Mouse (Mus musculus): ENCODE measurements at regions not wholly inside any gene's neighbourhood (a gene's known extent, or its start where the extent isn't known, plus 50 kb on each side); places are given as distances from the start of the nearest gene placed in this dataset.

GRCm38 (mm10) chr3:48579971-48580370, 1177.2 kb downstream of the Pcdh18 start:
- H3K9me3 ChIP-seq (ENCODE audit: control insufficient read depth, low read length), result no peaks in the 10 kb centered on the region
- DNase-seq (ENCODE audit: low spot score) (no peak), ATAC-seq (ENCODE audit: insufficient read depth, low FRiP score, low TSS enrichment) (no peak)
- WGBS, result 90% methylated on average over 2 of the region's 2 CpGs
- no peaks in the 10 kb centered on the region for H3K4me1 ChIP-seq (ENCODE audit: control insufficient read depth, insufficient read depth, low read length)
- H3K27ac ChIP-seq (ENCODE audit: low read depth, low read length), result no peak overlapping the region
- H3K27me3 ChIP-seq (ENCODE audit: control insufficient read depth, insufficient read depth, low read length), result no peaks in the 10 kb centered on the region
- no peak overlapping the region for H3K4me2 ChIP-seq (ENCODE audit: low read depth)
- no peak overlapping the region for H3K9ac ChIP-seq (ENCODE audit: low read length)
- no peaks in the 10 kb centered on the region for H3K36me3 ChIP-seq (ENCODE audit: control insufficient read depth, insufficient read depth, low read length)
- no peak overlapping the region for H3K4me3 ChIP-seq (ENCODE audit: low read depth, low read length)

- Histone ChIP-seq H3K9me3 (ENCODE audit: control insufficient read depth, low read length) (no peaks in the 10 kb centered on the region), H3K4me1 (ENCODE audit: control insufficient read depth, insufficient read depth, low read length) (no peaks in the 10 kb centered on the region)
- 81% methylated on average over 1 of the region's 1 CpGs for WGBS
These were observed 1177.9 kb downstream of the Pcdh18 start for GRCm38 (mm10) chr3:48579229-48579628.

GRCm38 (mm10) chr3:48546669-48547068, 1210.5 kb downstream of the Pcdh18 start:
- ATAC-seq (ENCODE audit: insufficient read depth, low FRiP score, low TSS enrichment), result no peak
- WGBS, result 92% methylated on average over 1 of the region's 1 CpGs

More at GRCm38 (mm10) chr3:48579229-48579628, 1177.9 kb downstream of the Pcdh18 start:
- Histone ChIP-seq H3K4me2 (ENCODE audit: low read depth) (no peak overlapping the region), H3K27me3 (ENCODE audit: control insufficient read depth, insufficient read depth, low read length) (no peaks in the 10 kb centered on the region), H3K36me3 (ENCODE audit: control insufficient read depth, insufficient read depth, low read length) (no peaks in the 10 kb centered on the region), H3K9ac (ENCODE audit: low read length) (no peak overlapping the region), H3K27ac (ENCODE audit: low read depth, low read length) (no peak overlapping the region), H3K4me3 (ENCODE audit: low read depth, low read length) (no peak overlapping the region)
- ATAC-seq (ENCODE audit: insufficient read depth, low FRiP score, low TSS enrichment) (no peak), DNase-seq (ENCODE audit: low spot score) (no peak)

GRCm38 (mm10) chr3:48515009-48515408, 1242.1 kb downstream of the Pcdh18 start:
- 22% methylated on average over 3 of the region's 3 CpGs for WGBS
- Histone ChIP-seq H3K36me3 (ENCODE audit: control insufficient read depth, insufficient read depth, low read length) (no peaks in the 10 kb centered on the region), H3K27ac (ENCODE audit: low read depth, low read length) (no peak overlapping the region), H3K9me3 (ENCODE audit: control insufficient read depth, low read length) (no peaks in the 10 kb centered on the region), H3K27me3 (ENCODE audit: control insufficient read depth, insufficient read depth, low read length) (no peaks in the 10 kb centered on the region), H3K9ac (ENCODE audit: low read length) (no peak overlapping the region), H3K4me1 (ENCODE audit: control insufficient read depth, insufficient read depth, low read length) (no peaks in the 10 kb centered on the region), H3K4me3 (ENCODE audit: low read depth, low read length) (no peak overlapping the region), H3K4me2 (ENCODE audit: low read depth) (no peak overlapping the region)
- no peak for ATAC-seq (ENCODE audit: insufficient read depth, low FRiP score, low TSS enrichment)
- DNase-seq (ENCODE audit: low spot score), result no peak

More at GRCm38 (mm10) chr3:48546669-48547068, 1210.5 kb downstream of the Pcdh18 start:
- no peak for DNase-seq (ENCODE audit: low spot score)
- Histone ChIP-seq H3K4me2 (ENCODE audit: low read depth) (no peak overlapping the region), H3K4me3 (ENCODE audit: low read depth, low read length) (no peak overlapping the region), H3K36me3 (ENCODE audit: control insufficient read depth, insufficient read depth, low read length) (no peaks in the 10 kb centered on the region), H3K27me3 (ENCODE audit: control insufficient read depth, insufficient read depth, low read length) (no peaks in the 10 kb centered on the region), H3K9me3 (ENCODE audit: control insufficient read depth, low read length) (no peaks in the 10 kb centered on the region), H3K9ac (ENCODE audit: low read length) (no peak overlapping the region), H3K4me1 (ENCODE audit: control insufficient read depth, insufficient read depth, low read length) (no peaks in the 10 kb centered on the region), H3K27ac (ENCODE audit: low read depth, low read length) (no peak overlapping the region)

- Histone ChIP-seq H3K4me3 (ENCODE audit: low read depth, low read length) (no peak overlapping the region), H3K9ac (ENCODE audit: low read length) (no peak overlapping the region), H3K27ac (ENCODE audit: low read depth, low read length) (no peak overlapping the region), H3K4me2 (ENCODE audit: low read depth) (no peak overlapping the region), H3K9me3 (ENCODE audit: control insufficient read depth, low read length) (no peaks in the 10 kb centered on the region), H3K4me1 (ENCODE audit: control insufficient read depth, insufficient read depth, low read length) (no peaks in the 10 kb centered on the region), H3K36me3 (ENCODE audit: control insufficient read depth, insufficient read depth, low read length) (no peaks in the 10 kb centered on the region), H3K27me3 (ENCODE audit: control insufficient read depth, insufficient read depth, low read length) (no peaks in the 10 kb centered on the region)
- 93% methylated on average over 2 of the region's 2 CpGs for WGBS
- ATAC-seq (ENCODE audit: insufficient read depth, low FRiP score, low TSS enrichment) (no peak), DNase-seq (ENCODE audit: low spot score) (no peak)
These were observed 1253.1 kb downstream of the Pcdh18 start for GRCm38 (mm10) chr3:48503996-48504395.

- H3K9ac ChIP-seq (ENCODE audit: low read length), result no peak overlapping the region
- no peak overlapping the region for H3K4me3 ChIP-seq (ENCODE audit: low read depth, low read length)
- no peak overlapping the region for H3K4me2 ChIP-seq (ENCODE audit: low read depth)
- H3K27ac ChIP-seq (ENCODE audit: low read depth, low read length), result no peak overlapping the region
- DNase-seq (ENCODE audit: low spot score), result no peak
- H3K36me3 ChIP-seq (ENCODE audit: control insufficient read depth, insufficient read depth, low read length), result no peaks in the 10 kb centered on the region
- no peaks in the 10 kb centered on the region for H3K9me3 ChIP-seq (ENCODE audit: control insufficient read depth, low read length)
- H3K27me3 ChIP-seq (ENCODE audit: control insufficient read depth, insufficient read depth, low read length), result no peaks in the 10 kb centered on the region
- H3K4me1 ChIP-seq (ENCODE audit: control insufficient read depth, insufficient read depth, low read length), result no peaks in the 10 kb centered on the region
- no peak for ATAC-seq (ENCODE audit: insufficient read depth, low FRiP score, low TSS enrichment)
These were observed 1292.4 kb downstream of the Pcdh18 start for GRCm38 (mm10) chr3:48464679-48465078.

GRCm38 (mm10) chr3:48441938-48442337, 1315.2 kb downstream of the Pcdh18 start:
- ATAC-seq (ENCODE audit: insufficient read depth, low FRiP score, low TSS enrichment) (no peak), DNase-seq (ENCODE audit: low spot score) (no peak)
- H3K27ac ChIP-seq (ENCODE audit: low read depth, low read length), result no peak overlapping the region
- no peaks in the 10 kb centered on the region for H3K9me3 ChIP-seq (ENCODE audit: control insufficient read depth, low read length)
- H3K9ac ChIP-seq (ENCODE audit: low read length), result no peak overlapping the region
- 86% methylated on average over 2 of the region's 2 CpGs for WGBS
- H3K4me2 ChIP-seq (ENCODE audit: low read depth), result no peak overlapping the region
- no peaks in the 10 kb centered on the region for H3K27me3 ChIP-seq (ENCODE audit: control insufficient read depth, insufficient read depth, low read length)
- no peaks in the 10 kb centered on the region for H3K4me1 ChIP-seq (ENCODE audit: control insufficient read depth, insufficient read depth, low read length)
- H3K4me3 ChIP-seq (ENCODE audit: low read depth, low read length), result no peak overlapping the region
- no peaks in the 10 kb centered on the region for H3K36me3 ChIP-seq (ENCODE audit: control insufficient read depth, insufficient read depth, low read length)

GRCm38 (mm10) chr3:48429406-48430033, 1327.6 kb downstream of the Pcdh18 start:
- Histone ChIP-seq H3K9ac (ENCODE audit: low read length) (no peak overlapping the region), H3K4me2 (ENCODE audit: low read depth) (no peak overlapping the region), H3K4me1 (ENCODE audit: control insufficient read depth, insufficient read depth, low read length) (no peaks in the 10 kb centered on the region), H3K27ac (ENCODE audit: low read depth, low read length) (no peak overlapping the region), H3K9me3 (ENCODE audit: control insufficient read depth, low read length) (no peaks in the 10 kb centered on the region), H3K36me3 (ENCODE audit: control insufficient read depth, insufficient read depth, low read length) (no peaks in the 10 kb centered on the region), H3K4me3 (ENCODE audit: low read depth, low read length) (no peak overlapping the region), H3K27me3 (ENCODE audit: control insufficient read depth, insufficient read depth, low read length) (no peaks in the 10 kb centered on the region)
- DNase-seq (ENCODE audit: low spot score) (no peak), ATAC-seq (ENCODE audit: insufficient read depth, low FRiP score, low TSS enrichment) (peak; percentile 41; the same call in 1 of the 2 replicates)
- 75% methylated on average over 2 of the region's 2 CpGs for WGBS

GRCm38 (mm10) chr3:48389862-48390261, 1367.3 kb downstream of the Pcdh18 start:
- Histone ChIP-seq H3K4me3 (ENCODE audit: low read depth, low read length) (no peak overlapping the region), H3K9ac (ENCODE audit: low read length) (no peak overlapping the region), H3K36me3 (ENCODE audit: control insufficient read depth, insufficient read depth, low read length) (no peaks in the 10 kb centered on the region), H3K27ac (ENCODE audit: low read depth, low read length) (no peak overlapping the region), H3K4me2 (ENCODE audit: low read depth) (no peak overlapping the region), H3K27me3 (ENCODE audit: control insufficient read depth, insufficient read depth, low read length) (no peaks in the 10 kb centered on the region), H3K9me3 (ENCODE audit: control insufficient read depth, low read length) (no peaks in the 10 kb centered on the region), H3K4me1 (ENCODE audit: control insufficient read depth, insufficient read depth, low read length) (no peaks in the 10 kb centered on the region)
- no peak for ATAC-seq (ENCODE audit: insufficient read depth, low FRiP score, low TSS enrichment)
- DNase-seq (ENCODE audit: low spot score), result no peak
